Mouse (Mus musculus) small intestine, adult 2 months (tissue): Measurements from ENCODE around the gene Pafah1b1. TPM values are rescaled to one million over a fixed set of nuclear protein-coding genes. Genes with fewer than 3 reads are reported as not detected.

Experiments used
- H3K27ac ChIP-seq: fragments of 200-500 bp; 2 replicates; pipeline ENCODE4 v1.5.1; 2012; ENCODE audit warnings: low read depth, low read length, control low read depth, inconsistent platforms; ENCODE audit not compliant: insufficient read depth
- H3K27me3 ChIP-seq: fragments of 200-500 bp; 2 replicates; pipeline ENCODE4 v1.6.1; 2012; ENCODE audit warnings: mild to moderate bottlenecking, moderate library complexity, low read length, inconsistent platforms; ENCODE audit not compliant: control insufficient read depth, insufficient read depth
- H3K36me3 ChIP-seq: fragments of 200-500 bp; 2 replicates; pipeline ENCODE4 v1.6.1; 2012; ENCODE audit warnings: mild to moderate bottlenecking, low read length, control low read depth, inconsistent platforms; ENCODE audit not compliant: control insufficient read depth, insufficient read depth
- H3K4me1 ChIP-seq: fragments of 200-500 bp; 2 replicates; pipeline ENCODE4 v1.6.1; 2012; ENCODE audit warnings: low read length, inconsistent platforms, mixed read lengths; ENCODE audit not compliant: control insufficient read depth, insufficient read depth, insufficient read length
- H3K4me3 ChIP-seq: fragments of 200-500 bp; 2 replicates; pipeline ENCODE4 v1.5.1; 2012; ENCODE audit warnings: low read depth, mild to moderate bottlenecking, control low read depth, inconsistent platforms, low read length, moderate library complexity
- CTCF ChIP-seq: fragments of 200-500 bp; IDR thresholded peaks from 2 replicates; pipeline ENCODE4 v1.5.1; 2012; ENCODE audit warnings: low read depth, mild to moderate bottlenecking, control low read depth, inconsistent platforms, low read length, moderate library complexity, mixed read lengths; ENCODE audit not compliant: insufficient replicate concordance, insufficient read length; ENCODE audit errors: extremely low read depth
- POLR2A ChIP-seq: fragments of 200-500 bp; IDR thresholded peaks from 2 replicates; pipeline ENCODE4 v1.6.1; 2012; ENCODE audit warnings: low read depth, mild to moderate bottlenecking, control low read depth, inconsistent platforms, low read length, moderate library complexity
- WGBS: fragments of 180-500 bp; shearing (Covaris S2); methylation state at CpG from one replicate; pipeline ENCODE4 v1.1.7; 2018; 5-methylcytosine and 5-hydroxymethylcytosine counted together
- polyA plus RNA-seq: library from polyadenylated mRNA; depleted of rRNA; stranded (reverse); fragments of >200 nt; gene quantifications from 2 replicates; pipeline ENCODE4 v1.2.3, GENCODE M21; 2012

Pafah1b1 gene
- polyA plus RNA-seq, 1 experiment, result 9.6 TPM

DNA sequence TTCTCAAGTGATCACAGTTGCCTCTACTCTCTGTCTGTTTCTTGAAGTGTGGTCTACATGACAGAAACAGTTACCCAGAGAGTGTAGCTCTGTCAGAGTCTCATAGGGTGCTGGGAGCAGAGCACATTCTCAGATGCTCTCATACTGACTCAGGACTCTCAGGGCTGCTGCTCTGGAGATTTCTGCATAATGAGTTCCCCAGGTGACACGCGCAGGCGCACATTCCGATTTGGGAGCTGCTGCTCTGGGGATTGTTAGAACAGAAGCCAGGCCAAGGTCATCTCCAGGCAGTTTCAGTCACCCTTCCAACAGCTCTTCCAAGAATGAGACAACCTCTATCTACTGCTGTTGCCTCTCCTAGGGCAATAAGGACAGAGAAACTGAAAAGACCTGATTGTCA lies 43.0 kb upstream of the Pafah1b1 start:
- Histone ChIP-seq H3K4me1 (0 out of 2 replicates have a peak, but pooled peaks cover 2% of the 10 kb centered on the region), H3K27ac (no peak overlapping the region), H3K27me3 (no peaks in the 10 kb centered on the region), H3K36me3 (no peaks in the 10 kb centered on the region), H3K4me3 (no peak overlapping the region)
- TF ChIP-seq CTCF (no peak), POLR2A (no peak)
- 92% methylated on average over 4 of the region's 4 CpGs for WGBS

GRCm38 (mm10) chr11:74763960-74764625 lies 39.6 kb upstream of the Pafah1b1 start:
- Histone ChIP-seq H3K27ac (no peak overlapping the region), H3K27me3 (no peaks in the 10 kb centered on the region), H3K4me3 (no peak overlapping the region), H3K36me3 (no peaks in the 10 kb centered on the region), H3K4me1 (peaks cover 5% of the 10 kb centered on the region; the same call in 1 of the 2 replicates)
- TF ChIP-seq POLR2A (no peak), CTCF (no peak)
- 71% methylated on average over 10 of the region's 10 CpGs for WGBS

DNA sequence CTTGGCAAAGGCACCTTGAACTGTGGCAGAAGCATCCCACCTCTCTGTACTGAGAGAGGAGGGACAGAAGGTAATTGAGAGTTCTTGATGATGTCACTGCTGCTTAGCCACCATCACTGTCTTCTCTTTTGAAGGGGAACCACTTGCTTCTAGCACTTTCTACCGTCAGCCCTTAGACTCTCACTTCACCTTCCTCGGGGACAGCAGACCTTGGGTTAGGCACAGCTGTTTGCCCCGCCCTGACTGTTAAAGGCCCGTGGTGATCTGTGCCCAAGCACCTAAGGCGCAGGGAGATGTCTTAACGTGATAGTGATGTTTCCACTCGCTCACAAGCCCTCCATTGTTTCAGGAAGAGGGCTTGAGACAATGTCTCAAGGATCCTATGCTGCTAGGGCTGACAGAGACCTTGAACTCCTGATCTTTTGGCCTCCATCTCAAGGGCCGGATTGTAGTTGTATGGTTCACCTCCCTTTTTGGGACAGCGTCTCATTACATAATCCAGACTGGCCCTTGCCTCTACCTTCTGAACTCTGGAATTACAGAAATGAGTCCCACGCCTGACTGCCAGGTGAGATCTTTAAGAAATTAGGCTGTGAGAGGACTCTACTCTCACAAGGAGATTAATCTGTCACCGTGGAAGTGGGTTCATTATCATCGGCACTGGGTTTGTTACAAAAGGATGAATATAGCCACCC lies 36.7 kb upstream of the Pafah1b1 start:
- TF ChIP-seq POLR2A (no peak), CTCF (no peak)
- Histone ChIP-seq H3K4me3 (no peak overlapping the region), H3K4me1 (peaks cover 13% of the 10 kb centered on the region; the same call in 1 of the 2 replicates), H3K27me3 (no peaks in the 10 kb centered on the region), H3K36me3 (no peaks in the 10 kb centered on the region), H3K27ac (no peak overlapping the region)
- WGBS, result 38% methylated on average over 12 of the region's 12 CpGs

DNA sequence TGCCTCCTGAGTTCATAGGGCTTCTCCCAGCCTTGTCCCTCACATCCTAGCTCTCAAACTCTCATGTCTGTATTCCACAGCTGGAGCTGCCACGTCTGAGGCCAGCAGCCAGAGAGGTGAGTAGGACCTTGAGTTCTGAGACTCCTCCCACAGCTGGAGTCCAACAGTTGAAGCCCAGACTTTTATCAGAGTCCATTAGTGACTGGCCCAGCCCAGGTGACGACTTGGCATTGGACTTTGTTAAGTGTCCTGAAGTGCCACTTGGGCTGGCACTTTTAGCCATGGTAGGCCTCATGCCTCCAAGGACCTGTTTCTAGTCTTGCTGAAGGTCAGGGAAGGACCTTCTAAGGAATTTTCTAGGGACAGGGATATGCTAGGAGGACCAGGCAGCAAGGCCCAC lies 32.2 kb upstream of the Pafah1b1 start:
- no peak for TF ChIP-seq CTCF
- no peak for TF ChIP-seq POLR2A
- Histone ChIP-seq H3K27ac (peak overlapping the region; percentile 89), H3K4me3 (no peak overlapping the region), H3K36me3 (no peaks in the 10 kb centered on the region), H3K4me1 (peaks cover 22% of the 10 kb centered on the region; the same call in 1 of the 2 replicates), H3K27me3 (no peaks in the 10 kb centered on the region)
- 25% methylated on average over 2 of the region's 2 CpGs for WGBS

DNA sequence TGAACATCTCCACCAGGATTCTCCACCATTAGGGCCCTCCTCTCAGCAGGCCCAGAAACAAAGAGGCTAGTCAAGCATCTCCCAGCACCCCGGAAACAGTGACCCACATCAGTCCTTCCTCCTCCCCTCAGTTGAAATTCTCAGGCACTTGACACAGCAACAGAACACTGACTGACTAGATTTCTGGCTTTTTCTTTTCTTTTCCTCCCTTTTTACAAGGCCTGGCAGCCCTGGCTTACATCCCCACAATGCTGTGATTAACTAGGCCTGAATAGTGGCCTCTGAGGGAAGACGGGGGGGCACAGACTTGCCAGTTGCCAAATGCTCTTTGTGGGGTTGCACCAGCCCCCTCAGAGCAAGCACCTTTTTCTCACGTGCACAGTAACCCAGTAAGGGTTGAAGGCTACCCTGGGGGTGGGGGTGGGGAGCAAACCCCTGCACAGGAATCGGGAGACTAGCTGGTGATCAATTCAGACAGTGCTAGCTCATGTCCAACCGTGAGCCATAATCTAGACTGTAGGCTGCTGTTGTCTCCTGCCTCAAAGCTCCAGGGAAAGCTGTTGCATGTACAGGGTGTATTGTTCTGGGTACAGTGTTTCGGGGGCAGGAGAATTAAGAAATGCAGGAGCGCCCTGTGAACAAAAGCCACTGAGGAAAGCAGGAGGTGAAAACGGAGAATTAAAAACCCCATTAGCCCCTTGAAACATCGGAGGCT lies 27.0 kb upstream of the Pafah1b1 start:
- no peak for TF ChIP-seq CTCF
- TF ChIP-seq POLR2A, result no peak
- WGBS, result 86% methylated on average over 9 of the region's 9 CpGs

GRCm38 (mm10) chr11:74750662-74751351 lies 26.3 kb upstream of the Pafah1b1 start:
- Histone ChIP-seq H3K27me3 (no peaks in the 10 kb centered on the region), H3K4me3 (no peak overlapping the region), H3K4me1 (peaks cover 18% of the 10 kb centered on the region; the same call in 1 of the 2 replicates), H3K27ac (peak overlapping the region; percentile 97), H3K36me3 (no peaks in the 10 kb centered on the region)
- 37% methylated on average over 7 of the region's 7 CpGs for WGBS
- no peak for TF ChIP-seq POLR2A
- no peak for TF ChIP-seq CTCF

More for the DNA sequence above, 27.0 kb upstream of the Pafah1b1 start:
- no peaks in the 10 kb centered on the region for H3K27me3 ChIP-seq
- H3K36me3 ChIP-seq, result no peaks in the 10 kb centered on the region
- H3K4me3 ChIP-seq, result no peak overlapping the region
- peaks cover 23% of the 10 kb centered on the region; the same call in 1 of the 2 replicates for H3K4me1 ChIP-seq
- H3K27ac ChIP-seq, result peak overlapping the region; percentile 97
